Mouse (Mus musculus): ENCODE results near the gene Rps6kc1.

DNA sequence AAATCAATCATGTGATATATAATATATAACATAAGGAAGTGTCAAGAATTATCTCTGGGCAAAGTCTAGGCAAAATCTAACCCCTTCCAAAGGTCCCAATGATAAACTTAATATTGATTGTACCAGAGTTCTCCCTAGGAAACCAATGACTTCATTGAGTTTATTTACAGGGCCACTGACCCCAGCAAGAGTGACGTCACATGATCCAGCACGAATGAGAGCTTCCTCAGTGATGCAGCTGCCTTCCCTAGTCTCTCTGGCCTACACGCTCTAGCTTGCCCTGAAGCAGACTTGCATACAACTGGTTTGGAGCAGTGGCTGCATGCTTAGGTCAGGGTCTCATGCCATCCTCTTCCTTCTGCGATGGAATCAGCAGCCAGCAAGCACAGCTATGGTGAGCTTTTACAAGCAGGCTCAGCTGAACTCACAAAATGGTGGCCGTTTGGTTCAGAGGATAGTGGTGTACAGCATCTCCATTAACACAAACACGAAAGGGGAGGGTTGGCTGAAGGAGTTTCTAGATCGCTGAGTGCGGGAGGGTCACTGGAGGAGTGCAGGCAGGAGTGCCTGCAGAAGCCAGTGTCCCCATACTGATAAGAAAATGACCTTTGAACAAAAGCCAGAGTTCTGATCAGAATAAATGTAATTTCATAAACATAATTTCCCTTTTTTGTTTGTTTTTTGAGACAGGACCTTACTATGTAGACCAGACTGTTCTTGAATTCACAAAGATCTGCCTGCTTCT, 8.3 kb upstream of the Rps6kc1 start:
- TF ChIP-seq EP300 (IDR thresholded peaks at IDR 0.05; ENCODE audit: low read depth), result no peak
- no peak for TF ChIP-seq CTCF (IDR thresholded peaks at IDR 0.05; ENCODE audit: low read depth)
